Mouse (Mus musculus) limb, embryonic 15.5 days (tissue): ENCODE results near the gene Cyp2j9. TPM values are rescaled to one million over a fixed set of nuclear protein-coding genes. Genes with fewer than 3 reads are reported as not detected.

ENCODE experiments used
- ATAC-seq: fragments of 200-750 bp; cut with Nextera tagmentation; 2 replicates; pipeline ENCODE4 v1.8.0; 2017; ENCODE audit warnings: low read depth, moderate TSS enrichment; ENCODE audit not compliant: insufficient number of reproducible peaks, low FRiP score, low TSS enrichment
- H3K27ac ChIP-seq: fragments of 300-500 bp; sonication (generic); 2 replicates; pipeline ENCODE4 v1.5.1; 2015; ENCODE audit warnings: moderate library complexity, mild to moderate bottlenecking, inconsistent platforms
- H3K27me3 ChIP-seq: fragments of 300-500 bp; sonication (generic); 2 replicates; pipeline ENCODE4 v1.6.1; 2015; ENCODE audit warnings: inconsistent platforms
- H3K36me3 ChIP-seq: fragments of 300-500 bp; sonication (generic); 2 replicates; pipeline ENCODE4 v1.6.1; 2015; ENCODE audit warnings: inconsistent platforms
- H3K4me1 ChIP-seq: fragments of 300-500 bp; sonication (generic); 2 replicates; pipeline ENCODE4 v1.6.1; 2015; ENCODE audit warnings: inconsistent platforms
- H3K4me2 ChIP-seq: fragments of 300-500 bp; sonication (generic); 2 replicates; pipeline ENCODE4 v1.6.1; 2015; ENCODE audit warnings: mild to moderate bottlenecking, inconsistent platforms
- H3K4me3 ChIP-seq: fragments of 300-500 bp; sonication (generic); 2 replicates; pipeline ENCODE4 v1.5.1; 2015; ENCODE audit warnings: mild to moderate bottlenecking, inconsistent platforms
- H3K9ac ChIP-seq: fragments of 300-500 bp; sonication (generic); 2 replicates; pipeline ENCODE4 v1.6.1; 2015; ENCODE audit warnings: inconsistent platforms
- H3K9me3 ChIP-seq: fragments of 300-500 bp; sonication (generic); 2 replicates; pipeline ENCODE4 v1.6.1; 2016; ENCODE audit warnings: inconsistent platforms
- WGBS: fragments of 180-500 bp; shearing (Covaris S2); methylation state at CpG from one replicate; pipeline ENCODE4 v1.1.7; 2015; 5-methylcytosine and 5-hydroxymethylcytosine counted together
- polyA plus RNA-seq: library from polyadenylated mRNA; unstranded; fragments of >200 nt; fragmentation: Nextera tagmentation; extraction: Ambion mirVana; gene quantifications from 2 replicates; pipeline ENCODE4 v1.2.1, GENCODE M21; 2015

The Cyp2j9 gene
- polyA plus RNA-seq, 1 experiment from 2014 or later: 1.7 TPM

- 2% methylated on average over 16 of the region's 16 CpGs for WGBS
- peak within 1 kb of the TSS; percentile 79 for H3K27ac ChIP-seq
- H3K4me2 ChIP-seq: peak within 1 kb of the TSS; percentile 74
- H3K4me3 ChIP-seq: peak within 1 kb of the TSS; percentile 60
- ATAC-seq: peak; percentile 90
- H3K4me1 ChIP-seq: no peaks in the 10 kb centered on the region
- H3K36me3 ChIP-seq: no peaks in the 10 kb centered on the region
- no peaks in the 10 kb centered on the region for H3K27me3 ChIP-seq
- no peaks in the 10 kb centered on the region for H3K9me3 ChIP-seq
- H3K9ac ChIP-seq: peak within 1 kb of the TSS; percentile 55
Observed at GRCm38 (mm10) chr4:96553133-96553819, 38.1 kb downstream of the Cyp2j9 start, which contains the start of gene Cyp2j6. Cyp2j6 (minus strand) TSS chr4:96553661.

GRCm38 (mm10) chr4:96551619-96552018 is 39.8 kb downstream of the Cyp2j9 start:
- 87% methylated on average over 3 of the region's 3 CpGs for WGBS
- no peak for ATAC-seq
- no peak overlapping the region for H3K9ac ChIP-seq

GRCm38 (mm10) chr4:96545976-96546375 is 45.4 kb downstream of the Cyp2j9 start:
- 60% methylated on average over 1 of the region's 1 CpGs for WGBS
- H3K4me1 ChIP-seq: no peaks in the 10 kb centered on the region
- H3K9me3 ChIP-seq: no peaks in the 10 kb centered on the region
- ATAC-seq: no peak
- no peak overlapping the region for H3K4me2 ChIP-seq
- H3K9ac ChIP-seq: no peak overlapping the region
- H3K27me3 ChIP-seq: no peaks in the 10 kb centered on the region
- no peaks in the 10 kb centered on the region for H3K36me3 ChIP-seq
- H3K27ac ChIP-seq: no peak overlapping the region
- no peak overlapping the region for H3K4me3 ChIP-seq

More at GRCm38 (mm10) chr4:96551619-96552018, 39.8 kb downstream of the Cyp2j9 start:
- no peaks in the 10 kb centered on the region for H3K9me3 ChIP-seq
- no peak overlapping the region for H3K4me3 ChIP-seq
- H3K27ac ChIP-seq: no peak overlapping the region
- no peaks in the 10 kb centered on the region for H3K4me1 ChIP-seq
- H3K36me3 ChIP-seq: no peaks in the 10 kb centered on the region
- no peak overlapping the region for H3K4me2 ChIP-seq
- no peaks in the 10 kb centered on the region for H3K27me3 ChIP-seq

- no peak for ATAC-seq
- no peak overlapping the region for H3K4me2 ChIP-seq
- 33% methylated on average over 1 of the region's 1 CpGs for WGBS
Observed at GRCm38 (mm10) chr4:96525772-96526171, 65.6 kb downstream of the Cyp2j9 start.

DNA sequence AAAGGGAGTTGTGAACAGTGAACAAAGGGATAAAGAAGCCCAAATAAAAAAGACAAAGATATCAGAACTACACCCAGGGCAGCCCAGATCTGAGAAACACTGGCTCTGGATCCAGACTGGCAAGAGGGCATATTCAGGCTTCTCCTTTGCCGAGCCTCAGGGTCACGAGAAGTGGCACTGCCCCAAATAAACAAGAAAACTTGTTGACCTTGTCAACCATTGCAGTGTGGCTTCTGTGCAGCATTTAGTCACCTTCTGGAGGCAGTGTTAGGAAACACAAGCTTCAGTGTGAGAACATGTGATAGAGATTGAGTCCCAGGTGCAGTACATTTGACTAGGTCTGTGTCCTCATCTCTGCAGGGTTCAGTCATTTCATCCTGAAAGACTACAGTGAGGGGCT is 69.1 kb downstream of the Cyp2j9 start:
- no peaks in the 10 kb centered on the region for H3K36me3 ChIP-seq
- WGBS: 95% methylated on average over 2 of the region's 2 CpGs
- no peak overlapping the region for H3K4me3 ChIP-seq
- H3K9ac ChIP-seq: no peak overlapping the region
- H3K4me2 ChIP-seq: no peak overlapping the region
- ATAC-seq: no peak
- no peaks in the 10 kb centered on the region for H3K9me3 ChIP-seq
- H3K27ac ChIP-seq: no peak overlapping the region
- H3K4me1 ChIP-seq: no peaks in the 10 kb centered on the region
- no peaks in the 10 kb centered on the region for H3K27me3 ChIP-seq

More at GRCm38 (mm10) chr4:96525772-96526171, 65.6 kb downstream of the Cyp2j9 start:
- no peaks in the 10 kb centered on the region for H3K27me3 ChIP-seq
- H3K27ac ChIP-seq: no peak overlapping the region
- no peak overlapping the region for H3K9ac ChIP-seq
- H3K9me3 ChIP-seq: no peaks in the 10 kb centered on the region
- H3K4me1 ChIP-seq: no peaks in the 10 kb centered on the region
- peaks cover 6% of the 10 kb centered on the region; the same call in 1 of the 2 replicates for H3K36me3 ChIP-seq
- no peak overlapping the region for H3K4me3 ChIP-seq

Other genes starting within 250 kb of the Cyp2j9 start
- not detected in 2 replicates for gene Cyp2j11, start 242.9 kb downstream of the Cyp2j9 start, polyA plus RNA-seq
- not detected in 2 replicates for gene Cyp2j8, start 84.2 kb downstream of the Cyp2j9 start, polyA plus RNA-seq
- 7.9 and 8.2 TPM in 2 replicates for gene Cyp2j6, start 37.9 kb downstream of the Cyp2j9 start, polyA plus RNA-seq
- gene Cyp2j5, start 72.6 kb upstream of the Cyp2j9 start, polyA plus RNA-seq: not detected in 2 replicates
- not detected in 2 replicates for gene Gm12695, start 193.6 kb upstream of the Cyp2j9 start, polyA plus RNA-seq